Mouse (Mus musculus) limb, embryonic 13.5 days (tissue): ENCODE results near the gene Epha2. TPM values are rescaled to one million over a fixed set of nuclear protein-coding genes. Genes with fewer than 3 reads are reported as not detected.
A peak's percentile ranks its signal among the peaks of the same experiment; 100 is the strongest.

Experiments
- ATAC-seq: fragments of 200-750 bp; cut with Nextera tagmentation; 2 replicates; pipeline ENCODE4 v1.8.0; 2017; ENCODE audit warnings: low read depth, moderate number of reproducible peaks, moderate TSS enrichment; ENCODE audit not compliant: low FRiP score
- H3K27ac ChIP-seq: fragments of 300-500 bp; sonication (generic); 2 replicates; pipeline ENCODE4 v1.5.1; 2015; ENCODE audit warnings: inconsistent platforms, mild to moderate bottlenecking, moderate library complexity
- H3K27me3 ChIP-seq: fragments of 300-500 bp; sonication (generic); 2 replicates; pipeline ENCODE4 v1.6.1; 2015; ENCODE audit warnings: mild to moderate bottlenecking, inconsistent platforms
- H3K36me3 ChIP-seq: fragments of 300-500 bp; sonication (generic); 2 replicates; pipeline ENCODE4 v1.6.1; 2015; ENCODE audit warnings: inconsistent platforms, mild to moderate bottlenecking, moderate library complexity
- H3K4me1 ChIP-seq: fragments of 300-500 bp; sonication (generic); 2 replicates; pipeline ENCODE4 v1.6.1; 2015; ENCODE audit warnings: inconsistent platforms
- H3K4me2 ChIP-seq: fragments of 300-500 bp; sonication (generic); replicated peaks from 2 replicates; pipeline ENCODE4 v1.6.1; 2015; ENCODE audit warnings: inconsistent platforms, mild to moderate bottlenecking, moderate library complexity
- H3K4me3 ChIP-seq: fragments of 300-500 bp; sonication (generic); 2 replicates; pipeline ENCODE4 v1.5.1; 2015; ENCODE audit warnings: moderate library complexity, mild to moderate bottlenecking, inconsistent platforms
- H3K9ac ChIP-seq: fragments of 300-500 bp; sonication (generic); 2 replicates; pipeline ENCODE4 v1.6.1; 2015; ENCODE audit warnings: mild to moderate bottlenecking, inconsistent platforms
- H3K9me3 ChIP-seq: fragments of 300-500 bp; sonication (generic); 2 replicates; pipeline ENCODE4 v1.6.1; 2016; ENCODE audit warnings: inconsistent platforms
- WGBS: fragments of 180-500 bp; shearing (Covaris S2); methylation state at CpG from one replicate; pipeline ENCODE4 v1.1.7; 2015; 5-methylcytosine and 5-hydroxymethylcytosine counted together
- polyA plus RNA-seq: library from polyadenylated mRNA; unstranded; fragments of >200 nt; fragmentation: Nextera tagmentation; extraction: Ambion mirVana; gene quantifications from 2 replicates; pipeline ENCODE4 v1.2.1, GENCODE M21; 2015

Epha2 gene
- polyA plus RNA-seq, 1 experiment from 2014 or later, result 3.9 TPM

GRCm38 (mm10) chr4:141269080-141269479 is 32.0 kb upstream of the Epha2 start:
- peaks cover 4% of the 10 kb centered on the region; the same call in 1 of the 2 replicates for H3K4me1 ChIP-seq
- H3K27ac ChIP-seq, result no peak overlapping the region
- peaks cover 4% of the 10 kb centered on the region; the same call in 1 of the 2 replicates for H3K9me3 ChIP-seq
- no peak overlapping the region for H3K9ac ChIP-seq
- no peaks in the 10 kb centered on the region for H3K36me3 ChIP-seq
- no peak overlapping the region for H3K4me3 ChIP-seq
- H3K4me2 ChIP-seq, result no peak overlapping the region
- 0 out of 2 replicates have a peak, but pooled peaks cover 5% of the 10 kb centered on the region for H3K27me3 ChIP-seq
- WGBS, result 86% methylated on average over 6 of the region's 6 CpGs
- ATAC-seq, result no peak

DNA sequence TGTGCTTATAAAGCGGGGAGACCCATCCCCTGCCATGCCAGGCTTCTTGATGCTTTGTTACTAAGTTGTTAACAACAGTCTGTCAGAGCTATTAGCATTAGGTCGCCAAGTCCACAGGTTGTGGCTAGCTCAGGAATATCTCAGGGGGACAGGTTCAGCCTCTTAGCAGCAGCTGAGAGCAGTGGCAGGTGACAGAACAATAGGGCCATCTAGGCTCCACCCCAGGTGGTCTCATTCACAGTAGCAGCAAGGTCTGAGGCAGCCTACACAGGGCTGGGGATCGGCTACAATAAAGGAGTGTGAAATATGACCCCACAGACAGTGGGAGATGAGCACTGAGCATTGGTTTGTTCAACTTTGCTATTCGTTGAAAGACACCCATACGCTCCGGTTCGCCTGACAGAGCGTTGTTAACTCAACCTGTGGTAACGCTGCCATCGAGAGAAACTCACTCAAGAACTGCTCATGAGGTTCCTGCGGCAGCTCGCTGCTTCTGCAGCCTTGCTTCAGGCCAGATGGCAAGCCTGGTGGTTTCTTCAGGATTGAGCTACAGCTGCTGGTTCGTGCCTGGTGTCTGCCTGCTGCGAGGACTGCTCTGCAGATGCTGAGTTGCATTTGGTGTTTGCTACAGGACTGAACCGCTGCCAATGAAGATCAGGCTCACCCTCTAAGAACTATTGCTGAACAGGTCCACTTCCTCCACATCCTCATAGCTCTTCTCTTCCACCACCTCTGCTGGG is 30.7 kb upstream of the Epha2 start:
- H3K27me3 ChIP-seq, result 0 out of 2 replicates have a peak, but pooled peaks cover 5% of the 10 kb centered on the region
- H3K9me3 ChIP-seq, result peaks cover 4% of the 10 kb centered on the region; the same call in 1 of the 2 replicates
- H3K4me1 ChIP-seq, result peaks cover 11% of the 10 kb centered on the region; the same call in 1 of the 2 replicates
- H3K27ac ChIP-seq, result no peak overlapping the region; the same call in 1 of the 2 replicates
- no peak overlapping the region for H3K9ac ChIP-seq
- no peak for ATAC-seq
- no peaks in the 10 kb centered on the region for H3K36me3 ChIP-seq
- no peak overlapping the region for H3K4me3 ChIP-seq
- 55% methylated on average over 15 of the region's 15 CpGs for WGBS
- no peak overlapping the region for H3K4me2 ChIP-seq

DNA sequence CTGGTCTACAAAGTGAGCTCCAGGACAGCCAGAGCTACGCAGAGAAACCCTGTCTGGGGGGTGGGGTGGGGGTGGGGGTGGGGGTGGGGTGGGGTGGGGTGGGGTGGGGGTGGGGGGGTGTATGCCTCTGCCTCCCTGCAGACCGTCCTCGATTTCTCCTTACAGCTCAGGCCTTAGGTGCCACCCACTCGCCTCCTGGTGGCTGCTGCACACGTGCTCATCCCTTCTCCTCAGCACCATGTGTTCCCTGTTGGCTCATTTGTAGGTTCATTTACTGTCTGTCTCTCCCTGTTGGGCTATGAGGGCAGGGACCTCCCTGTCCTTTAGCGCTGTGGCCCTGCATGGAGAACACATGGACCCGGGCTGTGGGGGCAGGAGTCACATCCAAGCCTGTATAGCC is 29.8 kb upstream of the Epha2 start:
- no peak overlapping the region for H3K4me2 ChIP-seq
- H3K4me1 ChIP-seq, result peaks cover 11% of the 10 kb centered on the region; the same call in 1 of the 2 replicates
- 0 out of 2 replicates have a peak, but pooled peaks cover 5% of the 10 kb centered on the region for H3K27me3 ChIP-seq
- no peak overlapping the region for H3K27ac ChIP-seq
- H3K9me3 ChIP-seq, result peaks cover 1% of the 10 kb centered on the region; the same call in 1 of the 2 replicates
- no peak overlapping the region for H3K4me3 ChIP-seq
- H3K36me3 ChIP-seq, result no peaks in the 10 kb centered on the region
- WGBS, result 77% methylated on average over 7 of the region's 7 CpGs
- ATAC-seq, result no peak
- H3K9ac ChIP-seq, result no peak overlapping the region

GRCm38 (mm10) chr4:141271721-141272120 is 29.3 kb upstream of the Epha2 start:
- no peaks in the 10 kb centered on the region for H3K9me3 ChIP-seq
- 77% methylated on average over 6 of the region's 6 CpGs for WGBS
- no peak overlapping the region for H3K9ac ChIP-seq

DNA sequence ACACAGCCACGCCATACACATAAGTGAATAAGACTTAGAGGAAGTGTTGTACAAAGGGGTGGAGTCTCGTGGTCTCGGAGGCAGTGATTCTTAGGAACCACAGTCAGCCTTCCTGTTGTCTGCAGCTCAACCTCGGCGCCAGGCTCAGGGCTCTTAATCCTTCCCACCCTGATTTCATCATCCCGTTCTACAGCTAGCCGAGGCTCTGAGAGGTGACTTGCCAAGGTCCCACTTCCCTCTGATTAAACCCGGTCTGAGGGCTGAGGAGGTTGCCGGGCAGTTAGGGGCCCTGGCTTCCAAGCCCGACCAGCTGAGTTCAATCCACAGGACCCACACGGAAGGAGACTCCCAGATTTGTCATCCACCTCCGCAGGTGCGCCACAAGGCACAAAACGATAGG is 28.2 kb upstream of the Epha2 start:
- Histone ChIP-seq H3K4me2 (peak overlapping the region; percentile 53), H3K27me3 (0 out of 2 replicates have a peak, but pooled peaks cover 5% of the 10 kb centered on the region), H3K9me3 (no peaks in the 10 kb centered on the region), H3K27ac (no peak overlapping the region), H3K9ac (peak overlapping the region; percentile 39; the same call in 1 of the 2 replicates), H3K36me3 (no peaks in the 10 kb centered on the region), H3K4me1 (peaks cover 17% of the 10 kb centered on the region), H3K4me3 (peak overlapping the region; percentile 19; the same call in 1 of the 2 replicates)
- WGBS, result 20% methylated on average over 14 of the region's 14 CpGs
- no peak for ATAC-seq

More at GRCm38 (mm10) chr4:141271721-141272120, 29.3 kb upstream of the Epha2 start:
- peaks cover 11% of the 10 kb centered on the region; the same call in 1 of the 2 replicates for H3K4me1 ChIP-seq
- H3K27ac ChIP-seq, result no peak overlapping the region
- no peak overlapping the region for H3K4me2 ChIP-seq
- no peak overlapping the region for H3K4me3 ChIP-seq
- no peaks in the 10 kb centered on the region for H3K36me3 ChIP-seq
- H3K27me3 ChIP-seq, result 0 out of 2 replicates have a peak, but pooled peaks cover 5% of the 10 kb centered on the region
- ATAC-seq, result no peak

GRCm38 (mm10) chr4:141273296-141273695 is 27.7 kb upstream of the Epha2 start:
- ATAC-seq, result peak; percentile 85

DNA sequence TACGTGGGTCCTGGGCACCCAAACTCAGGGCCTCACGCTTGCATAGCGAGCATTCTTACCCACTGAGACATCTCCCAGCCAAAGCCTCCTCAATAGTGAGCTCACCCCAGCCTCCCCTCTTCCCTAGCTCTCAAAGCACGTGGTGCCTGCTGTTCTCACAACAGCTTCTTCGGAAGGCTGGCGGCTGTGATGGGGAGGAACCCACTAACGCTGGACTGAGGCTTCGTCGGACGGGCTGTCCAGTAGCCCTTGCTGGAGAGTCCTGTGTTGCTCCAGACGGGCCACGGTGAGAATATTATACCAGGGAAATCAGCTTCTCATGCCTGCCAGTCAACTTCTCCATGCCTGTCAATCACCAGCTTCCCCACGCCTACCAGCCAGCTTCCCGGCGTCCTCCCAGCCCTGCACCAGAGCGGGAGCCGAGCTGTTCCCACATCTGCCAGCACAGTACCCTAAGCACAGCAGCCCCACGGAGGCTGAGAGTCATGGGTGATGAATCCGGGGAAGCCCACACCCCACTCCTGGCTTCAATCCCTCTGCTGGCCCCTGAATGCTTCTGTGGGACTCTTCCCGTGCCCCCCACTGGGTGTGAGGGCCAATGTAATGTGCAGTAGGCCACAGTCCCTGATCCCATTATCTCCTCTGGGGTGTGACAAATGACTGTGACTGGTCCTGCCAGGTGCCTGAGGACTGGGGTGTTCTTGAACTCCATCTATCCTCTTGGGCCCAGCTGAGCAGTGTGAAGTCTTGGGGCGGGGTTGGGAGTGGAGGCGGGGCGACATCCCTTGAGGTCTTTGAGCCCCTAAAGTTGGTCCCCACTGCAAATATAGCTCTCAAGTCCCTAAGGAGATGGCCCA is 26.3 kb upstream of the Epha2 start:
- no peaks in the 10 kb centered on the region for H3K9me3 ChIP-seq
- ATAC-seq, result no peak
- H3K36me3 ChIP-seq, result no peaks in the 10 kb centered on the region
- H3K27me3 ChIP-seq, result 0 out of 2 replicates have a peak, but pooled peaks cover 5% of the 10 kb centered on the region
- no peak overlapping the region for H3K27ac ChIP-seq
- 42% methylated on average over 23 of the region's 23 CpGs for WGBS
- H3K9ac ChIP-seq, result no peak overlapping the region
- H3K4me2 ChIP-seq, result no peak overlapping the region
- H3K4me3 ChIP-seq, result no peak overlapping the region
- peaks cover 24% of the 10 kb centered on the region for H3K4me1 ChIP-seq

More at GRCm38 (mm10) chr4:141273296-141273695, 27.7 kb upstream of the Epha2 start:
- H3K9ac ChIP-seq, result peak overlapping the region; percentile 39; the same call in 1 of the 2 replicates
- no peak overlapping the region for H3K27ac ChIP-seq
- H3K27me3 ChIP-seq, result 0 out of 2 replicates have a peak, but pooled peaks cover 5% of the 10 kb centered on the region
- peak overlapping the region; percentile 19; the same call in 1 of the 2 replicates for H3K4me3 ChIP-seq
- H3K4me2 ChIP-seq, result peak overlapping the region; percentile 53
- H3K9me3 ChIP-seq, result no peaks in the 10 kb centered on the region
- WGBS, result 19% methylated on average over 12 of the region's 12 CpGs
- peaks cover 21% of the 10 kb centered on the region for H3K4me1 ChIP-seq
- no peaks in the 10 kb centered on the region for H3K36me3 ChIP-seq

DNA sequence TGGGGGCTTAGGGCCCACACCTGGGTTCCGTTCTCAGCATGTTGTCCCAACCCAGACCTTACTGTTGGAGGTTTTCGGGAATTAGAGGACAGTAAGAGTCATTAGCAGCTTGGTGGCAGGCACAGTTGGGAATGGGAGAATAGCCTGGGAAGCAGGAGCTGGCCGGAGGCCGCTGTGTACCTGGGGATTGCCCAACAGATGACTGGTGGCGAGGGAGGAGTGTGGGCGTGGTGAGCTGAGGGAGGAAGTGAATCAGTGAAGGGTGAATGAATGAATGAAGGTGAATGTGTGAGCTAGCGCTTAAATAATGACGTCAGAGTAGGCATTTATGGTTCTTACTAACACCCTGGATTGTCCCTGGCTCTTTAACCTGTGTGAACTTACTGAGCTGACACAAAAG is 23.9 kb upstream of the Epha2 start:
- H3K9ac ChIP-seq, result no peak overlapping the region
- H3K9me3 ChIP-seq, result no peaks in the 10 kb centered on the region
- WGBS, result 77% methylated on average over 8 of the region's 8 CpGs
- peaks cover 35% of the 10 kb centered on the region for H3K4me1 ChIP-seq
- H3K4me3 ChIP-seq, result no peak overlapping the region
- no peaks in the 10 kb centered on the region for H3K36me3 ChIP-seq
- H3K27me3 ChIP-seq, result 0 out of 2 replicates have a peak, but pooled peaks cover 2% of the 10 kb centered on the region
- no peak for ATAC-seq
- H3K27ac ChIP-seq, result 0 out of 2 replicates have a peak overlapping the region, but pooled peaks have one; percentile 52
- no peak overlapping the region for H3K4me2 ChIP-seq

DNA sequence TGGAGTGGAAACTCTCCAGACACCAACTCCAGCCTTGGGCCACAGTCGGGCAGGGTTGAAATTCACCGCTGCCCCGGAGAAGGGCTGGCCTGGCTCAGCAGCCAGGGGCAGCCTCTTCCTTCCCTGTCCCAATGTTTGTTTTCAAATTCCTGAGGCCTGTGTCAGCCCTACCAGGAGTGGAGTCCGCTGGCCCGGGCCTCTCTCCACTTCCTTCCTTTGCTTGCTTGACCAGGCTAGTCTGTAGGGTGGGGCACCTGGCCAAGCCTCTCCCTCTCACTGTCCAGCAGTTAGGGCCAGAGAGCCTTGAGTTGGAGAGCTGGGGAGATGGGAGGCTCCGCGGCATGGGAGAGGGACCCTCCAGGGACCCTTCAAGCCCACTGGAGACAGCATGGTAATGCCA is 22.9 kb upstream of the Epha2 start:
- Histone ChIP-seq H3K4me3 (no peak overlapping the region), H3K9ac (no peak overlapping the region), H3K9me3 (no peaks in the 10 kb centered on the region), H3K27ac (peak overlapping the region; percentile 52), H3K36me3 (no peaks in the 10 kb centered on the region), H3K27me3 (no peaks in the 10 kb centered on the region), H3K4me2 (no peak overlapping the region), H3K4me1 (peaks cover 42% of the 10 kb centered on the region)
- no peak for ATAC-seq
- 49% methylated on average over 7 of the region's 7 CpGs for WGBS

DNA sequence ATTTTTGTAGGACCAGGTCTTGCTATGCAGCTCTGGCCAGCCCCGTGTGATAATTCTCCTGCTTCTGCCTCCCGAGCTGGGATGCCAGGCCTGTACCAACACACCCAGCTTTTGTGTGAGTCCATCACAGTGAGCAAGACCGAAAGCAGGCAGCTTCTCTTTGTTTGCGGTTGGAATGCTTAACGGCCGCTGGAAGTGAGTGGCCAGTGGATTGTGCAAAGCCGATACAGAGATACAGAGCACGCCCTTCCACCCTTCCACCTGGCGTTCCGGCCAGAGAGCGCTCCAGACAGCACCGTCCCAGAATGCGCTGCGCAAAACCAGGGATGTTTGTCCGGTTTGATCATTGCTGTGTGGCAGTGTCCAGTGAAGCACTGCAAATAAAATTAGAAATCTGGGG is 21.7 kb upstream of the Epha2 start:
- Histone ChIP-seq H3K4me1 (peaks cover 44% of the 10 kb centered on the region), H3K4me3 (no peak overlapping the region), H3K27me3 (no peaks in the 10 kb centered on the region), H3K36me3 (no peaks in the 10 kb centered on the region), H3K9ac (no peak overlapping the region), H3K9me3 (no peaks in the 10 kb centered on the region), H3K4me2 (no peak overlapping the region), H3K27ac (no peak overlapping the region)
- 77% methylated on average over 15 of the region's 15 CpGs for WGBS
- no peak for ATAC-seq

- Histone ChIP-seq H3K9ac (no peak overlapping the region), H3K4me3 (no peak overlapping the region), H3K4me2 (no peak overlapping the region), H3K36me3 (no peaks in the 10 kb centered on the region), H3K9me3 (no peaks in the 10 kb centered on the region), H3K27me3 (no peaks in the 10 kb centered on the region), H3K27ac (no peak overlapping the region), H3K4me1 (peaks cover 41% of the 10 kb centered on the region)
- ATAC-seq, result no peak
- 93% methylated on average over 6 of the region's 6 CpGs for WGBS
Measured at GRCm38 (mm10) chr4:141279783-141280182, 21.3 kb upstream of the Epha2 start.

- H3K27ac ChIP-seq, result no peak overlapping the region
- H3K4me2 ChIP-seq, result no peak overlapping the region
- H3K4me1 ChIP-seq, result peaks cover 37% of the 10 kb centered on the region
- H3K27me3 ChIP-seq, result peaks cover 4% of the 10 kb centered on the region
- H3K9me3 ChIP-seq, result no peaks in the 10 kb centered on the region
- H3K36me3 ChIP-seq, result no peaks in the 10 kb centered on the region
- no peak overlapping the region for H3K9ac ChIP-seq
- no peak for ATAC-seq
- no peak overlapping the region for H3K4me3 ChIP-seq
- 97% methylated on average over 1 of the region's 1 CpGs for WGBS
Measured at GRCm38 (mm10) chr4:141280471-141280870, 20.6 kb upstream of the Epha2 start.
